Comparison of ENCODE assay signal across 8 mouse cellular contexts in the genomic region with DNA sequence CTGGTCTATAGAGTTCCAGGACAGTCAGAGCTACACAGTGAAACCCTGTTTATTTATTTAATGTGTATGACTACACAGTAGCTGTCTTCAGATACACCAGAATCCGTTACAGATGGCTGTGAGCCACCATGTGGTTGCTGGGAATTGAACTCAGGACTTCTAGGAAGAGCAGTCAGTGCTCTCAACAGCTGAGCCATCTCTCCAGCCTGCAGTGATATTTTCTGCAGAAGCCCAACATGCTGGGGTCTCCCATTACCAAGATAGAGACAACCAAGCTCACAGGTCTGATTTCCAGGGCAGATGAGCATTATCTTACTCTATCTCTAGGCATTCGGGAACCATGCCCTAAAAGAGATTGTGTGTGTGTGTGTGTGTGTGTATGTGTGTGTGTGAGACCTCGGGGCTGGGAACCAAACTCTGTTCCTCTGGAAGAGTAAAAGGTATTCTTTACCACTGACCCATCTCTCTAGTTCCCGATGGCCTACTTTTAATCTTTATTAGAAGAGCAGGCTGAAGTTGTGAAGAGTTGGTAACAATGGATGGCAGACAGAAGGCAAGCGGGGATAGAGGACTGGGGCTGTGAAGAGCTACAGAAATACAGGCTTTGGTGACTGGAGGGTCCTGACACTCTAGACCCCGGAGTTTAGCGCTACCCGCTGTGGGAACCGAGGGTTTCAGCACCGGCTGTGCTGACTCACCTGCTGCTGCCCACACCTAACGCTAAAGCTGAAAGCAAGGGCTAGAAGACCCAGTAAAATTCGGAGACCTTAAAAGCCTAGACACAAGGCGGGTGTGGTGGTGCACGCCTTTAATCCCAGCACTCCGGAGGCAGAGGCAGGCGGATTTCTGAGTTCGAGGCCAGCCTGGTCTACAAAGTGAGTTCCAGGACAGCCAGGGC. TPM values are rescaled to one million over a fixed set of nuclear protein-coding genes. Genes with fewer than 3 reads are reported as not detected.
DNase-seq lines count a peak whose midpoint lies in the region; ATAC-seq and TF ChIP-seq lines count a peak whose summit lies in the region.

No protein-coding gene starts in this region.

- TF ChIP-seq CTCF in kidney, adult 2 months (conservative IDR thresholded peaks at IDR 0.05; ENCODE audit: insufficient read depth, insufficient read length, low read depth, low read length), result no peak
- TF ChIP-seq CTCF in MEL (IDR thresholded peaks at IDR 0.05 in 2 of 3, conservative IDR thresholded peaks at IDR 0.05 in 1 of 3; ENCODE audit: control insufficient read depth in 1 of 3, insufficient read depth in 1 of 3, low read depth in 2 of 3, low read length in 3 of 3, poor library complexity in 1 of 3, severe bottlenecking in 1 of 3), result no peak

- ATAC-seq in neural tube, embryonic 15.5 days (ENCODE audit: low FRiP score), result no peak

- H3K79me2 ChIP-seq in MEL (ENCODE audit: control insufficient read depth, insufficient read depth, low read length, poor library complexity), result peaks cover 4% of the 10 kb centered on the region; the same call in 1 of the 2 replicates

- 35% methylated on average over 17 of the region's 17 CpGs for WGBS in kidney, adult 2 months
- 43% methylated on average over 17 of the region's 17 CpGs for WGBS in forebrain, embryonic 10.5 days
- 38% methylated on average over 17 of the region's 17 CpGs for WGBS in limb, embryonic 10.5 days
- 46% methylated on average over 17 of the region's 17 CpGs for WGBS in neural tube, embryonic 15.5 days

- TF ChIP-seq POLR2A in kidney, adult 2 months (IDR thresholded peaks at IDR 0.05; ENCODE audit: low read depth, low read length), result no peak
- peak in 1 of 2 experiments; percentile 76; a peak in 2 of 4 replicates for TF ChIP-seq POLR2A in MEL (IDR thresholded peaks at IDR 0.05; ENCODE audit: control insufficient read depth in 1 of 2, insufficient read depth in 1 of 2, low read depth in 1 of 2, low read length in 2 of 2, poor library complexity in 1 of 2)

- peak; percentile 7 for DNase-seq in kidney, adult 2 months
- no peak for DNase-seq in kidney, adult 18-20 months
- DNase-seq in MEL (ENCODE audit: low read depth, low spot score), result peak; percentile 74
- no peak for DNase-seq in forebrain, embryonic 10.5 days (ENCODE audit: extremely low spot score, low spot score)
- peak; percentile 44 for DNase-seq in limb, embryonic 10.5 days (ENCODE audit: low spot score)
- no peak for DNase-seq in adrenal gland, adult 2 months
- no peak for DNase-seq in gastrocnemius, postnatal 10 days

- TF ChIP-seq RAD21 in MEL (IDR thresholded peaks at IDR 0.05; ENCODE audit: low read depth, low read length), result no peak

- peaks cover 16% of the 10 kb centered on the region for H3K4me1 ChIP-seq in kidney, adult 2 months (ENCODE audit: control insufficient read depth, insufficient read depth, low read length)
- peaks cover 0 to 19% of the 10 kb centered on the region in 2 experiments; a peak in 3 of 4 replicates for H3K4me1 ChIP-seq in MEL (ENCODE audit: control insufficient read depth in 1 of 2, insufficient read depth in 2 of 2, low read length in 2 of 2)
- H3K4me1 ChIP-seq in forebrain, embryonic 10.5 days, result peaks cover 58% of the 10 kb centered on the region
- peaks cover 51% of the 10 kb centered on the region for H3K4me1 ChIP-seq in limb, embryonic 10.5 days
- peaks cover 50% of the 10 kb centered on the region for H3K4me1 ChIP-seq in neural tube, embryonic 15.5 days

- peak overlapping the region; percentile 100 for H3K27ac ChIP-seq in kidney, adult 2 months (ENCODE audit: insufficient read depth, low read depth, low read length)
- peak overlapping the region; percentile 88 for H3K27ac ChIP-seq in MEL (ENCODE audit: control insufficient read depth, low read depth, low read length)
- H3K27ac ChIP-seq in forebrain, embryonic 10.5 days, result peak overlapping the region; percentile 96
- peak overlapping the region; percentile 95 for H3K27ac ChIP-seq in limb, embryonic 10.5 days
- peak overlapping the region; percentile 97 for H3K27ac ChIP-seq in neural tube, embryonic 15.5 days (replicated peaks)

- no peaks in the 10 kb centered on the region for H3K36me3 ChIP-seq in kidney, adult 2 months (ENCODE audit: control insufficient read depth, insufficient read depth, low read length)
- H3K36me3 ChIP-seq in MEL (ENCODE audit: control insufficient read depth in 1 of 2, insufficient read depth in 2 of 2, low read length in 2 of 2), result peaks cover 0 to 17% of the 10 kb centered on the region in 2 experiments; a peak in 2 of 4 replicates
- peaks cover 35% of the 10 kb centered on the region for H3K36me3 ChIP-seq in forebrain, embryonic 10.5 days (replicated peaks)
- H3K36me3 ChIP-seq in limb, embryonic 10.5 days, result peaks cover 28% of the 10 kb centered on the region
- 0 out of 2 replicates have a peak, but pooled peaks cover 5% of the 10 kb centered on the region for H3K36me3 ChIP-seq in neural tube, embryonic 15.5 days

- no peak overlapping the region for H3K4me3 ChIP-seq in kidney, adult 2 months (ENCODE audit: insufficient read depth, low read depth, low read length)
- peak overlapping the region; percentile 46 to 56 for H3K4me3 ChIP-seq in MEL (ENCODE audit: control insufficient read depth in 1 of 2, insufficient read depth in 1 of 2, low read depth in 2 of 2, low read length in 2 of 2)
- H3K4me3 ChIP-seq in forebrain, embryonic 10.5 days, result peak overlapping the region; percentile 70
- H3K4me3 ChIP-seq in limb, embryonic 10.5 days, result peak overlapping the region; percentile 64
- H3K4me3 ChIP-seq in neural tube, embryonic 15.5 days (replicated peaks), result peak overlapping the region; percentile 62

- TF ChIP-seq EP300 in MEL (IDR thresholded peaks at IDR 0.05; ENCODE audit: low read depth in 1 of 2, low read length in 2 of 2), result no peak

- H3K4me2 ChIP-seq in neural tube, embryonic 15.5 days, result peak overlapping the region; percentile 81

- H3K27me3 ChIP-seq in kidney, adult 2 months (replicated peaks; ENCODE audit: control insufficient read depth, insufficient read depth, low read length), result no peaks in the 10 kb centered on the region
- H3K27me3 ChIP-seq in MEL (ENCODE audit: control insufficient read depth in 1 of 2, insufficient read depth in 2 of 2, low read length in 2 of 2), result no peaks in the 10 kb centered on the region
- H3K27me3 ChIP-seq in forebrain, embryonic 10.5 days (ENCODE audit: poor library complexity, severe bottlenecking), result no peaks in the 10 kb centered on the region
- H3K27me3 ChIP-seq in limb, embryonic 10.5 days (ENCODE audit: low read depth, poor library complexity, severe bottlenecking), result no peaks in the 10 kb centered on the region
- H3K27me3 ChIP-seq in neural tube, embryonic 15.5 days (replicated peaks), result no peaks in the 10 kb centered on the region

- no peaks in the 10 kb centered on the region for H3K9me3 ChIP-seq in MEL (replicated peaks; ENCODE audit: insufficient read depth, low read length)
- no peaks in the 10 kb centered on the region for H3K9me3 ChIP-seq in forebrain, embryonic 10.5 days
- H3K9me3 ChIP-seq in limb, embryonic 10.5 days (replicated peaks), result no peaks in the 10 kb centered on the region
- no peaks in the 10 kb centered on the region for H3K9me3 ChIP-seq in neural tube, embryonic 15.5 days (replicated peaks)

- peak overlapping the region; percentile 76 for H3K9ac ChIP-seq in MEL (ENCODE audit: control insufficient read depth, low read depth, low read length, poor library complexity, severe bottlenecking)
- H3K9ac ChIP-seq in neural tube, embryonic 15.5 days (replicated peaks), result peak overlapping the region; percentile 55

RNA-seq across cellular contexts. Expression of gene Brat1, which starts 1.1 kb away (rescaled TPM):
- polyA plus RNA-seq in kidney, adult 2 months (2012; rRNA removed), result 16.3 and 20.4 TPM in 2 replicates
- 11.6 and 13.7 TPM in 2 replicates for total RNA-seq in MEL (2012; rRNA removed)
- polyA plus RNA-seq in MEL (2012; ENCODE audit: insufficient read depth in 1 of 2, insufficient read length in 2 of 2, low read depth in 1 of 2, low replicate concordance in 2 of 2, missing spikeins in 1 of 2), result 10 to 100 TPM in 1 of 2 experiments, not detected in 1; 14.2 TPM
- polyA plus RNA-seq in forebrain, embryonic 10.5 days (2016; fragmentation: Nextera tagmentation; extraction: Ambion mirVana), result 21.5 and 23.6 TPM in 2 replicates
- 21.8 and 22.2 TPM in 2 replicates for polyA plus RNA-seq in limb, embryonic 10.5 days (2016; fragmentation: Nextera tagmentation; extraction: Ambion mirVana)
- 25.9 and 26.9 TPM in 2 replicates for polyA plus RNA-seq in neural tube, embryonic 15.5 days (2015; fragmentation: Nextera tagmentation; extraction: Ambion mirVana)
- 10 to 100 TPM; 16.9 to 18.8 TPM for total RNA-seq in adrenal gland, adult 2 months (2021)
- polyA plus RNA-seq in adrenal gland, adult 2 months (2012; rRNA removed), result 42.9 and 46.4 TPM in 2 replicates
- total RNA-seq in gastrocnemius, postnatal 10 days (2021), result 1 to 10 TPM; 8.9 to 9.4 TPM

RNA-seq across cellular contexts. Expression of gene Iqce, which starts 1.6 kb away (rescaled TPM):
- polyA plus RNA-seq in kidney, adult 2 months (2012; rRNA removed), result 23.1 and 27.2 TPM in 2 replicates
- 6.4 and 7.3 TPM in 2 replicates for total RNA-seq in MEL (2012; rRNA removed)
- 10 to 100 TPM in 1 of 2 experiments, not detected in 1; 21.2 TPM for polyA plus RNA-seq in MEL (2012; ENCODE audit: insufficient read depth in 1 of 2, insufficient read length in 2 of 2, low read depth in 1 of 2, low replicate concordance in 2 of 2, missing spikeins in 1 of 2)
- polyA plus RNA-seq in forebrain, embryonic 10.5 days (2016; fragmentation: Nextera tagmentation; extraction: Ambion mirVana), result 24.0 and 30.5 TPM in 2 replicates
- 24.2 and 24.9 TPM in 2 replicates for polyA plus RNA-seq in limb, embryonic 10.5 days (2016; fragmentation: Nextera tagmentation; extraction: Ambion mirVana)
- 25.5 and 26.2 TPM in 2 replicates for polyA plus RNA-seq in neural tube, embryonic 15.5 days (2015; fragmentation: Nextera tagmentation; extraction: Ambion mirVana)
- 10 to 100 TPM; 13.5 to 23.5 TPM for total RNA-seq in adrenal gland, adult 2 months (2021)
- polyA plus RNA-seq in adrenal gland, adult 2 months (2012; rRNA removed), result 19.3 and 19.6 TPM in 2 replicates
- total RNA-seq in gastrocnemius, postnatal 10 days (2021), result 1 to 10 TPM; 8.3 to 9.0 TPM

RNA-seq across cellular contexts. Expression of gene Amz1, which starts 20.2 kb away (rescaled TPM):
- polyA plus RNA-seq in kidney, adult 2 months (2012; rRNA removed), result 3.9 and 4.5 TPM in 2 replicates
- total RNA-seq in MEL (2012; rRNA removed), result 1.7 TPM in 2 replicates
- under 1 TPM in 1 of 2 experiments, not detected in 1; 0.68 TPM for polyA plus RNA-seq in MEL (2012; ENCODE audit: insufficient read depth in 1 of 2, insufficient read length in 2 of 2, low read depth in 1 of 2, low replicate concordance in 2 of 2, missing spikeins in 1 of 2)
- 0.63 and 0.66 TPM in 2 replicates for polyA plus RNA-seq in forebrain, embryonic 10.5 days (2016; fragmentation: Nextera tagmentation; extraction: Ambion mirVana)
- 0.88 and 1.1 TPM in 2 replicates for polyA plus RNA-seq in limb, embryonic 10.5 days (2016; fragmentation: Nextera tagmentation; extraction: Ambion mirVana)
- 3.5 and 3.8 TPM in 2 replicates for polyA plus RNA-seq in neural tube, embryonic 15.5 days (2015; fragmentation: Nextera tagmentation; extraction: Ambion mirVana)
- 1 to 10 TPM in 1 of 2 experiments, under 1 TPM in 1; 0.52 to 1.1 TPM for total RNA-seq in adrenal gland, adult 2 months (2021)
- 1.5 and 1.6 TPM in 2 replicates for polyA plus RNA-seq in adrenal gland, adult 2 months (2012; rRNA removed)
- total RNA-seq in gastrocnemius, postnatal 10 days (2021), result 1 to 10 TPM in 1 of 2 experiments, under 1 TPM in 1; 0.45 to 1.1 TPM

RNA-seq across cellular contexts. Expression of gene Ttyh3, which starts 54.9 kb away (rescaled TPM):
- 33.5 and 35.6 TPM in 2 replicates for polyA plus RNA-seq in kidney, adult 2 months (2012; rRNA removed)
- total RNA-seq in MEL (2012; rRNA removed), result 4.6 and 5.9 TPM in 2 replicates
- polyA plus RNA-seq in MEL (2012; ENCODE audit: insufficient read depth in 1 of 2, insufficient read length in 2 of 2, low read depth in 1 of 2, low replicate concordance in 2 of 2, missing spikeins in 1 of 2), result 10 to 100 TPM in 1 of 2 experiments, not detected in 1; 35.7 TPM
- 31.6 and 35.7 TPM in 2 replicates for polyA plus RNA-seq in forebrain, embryonic 10.5 days (2016; fragmentation: Nextera tagmentation; extraction: Ambion mirVana)
- 36.6 and 47.0 TPM in 2 replicates for polyA plus RNA-seq in limb, embryonic 10.5 days (2016; fragmentation: Nextera tagmentation; extraction: Ambion mirVana)
- 58.8 and 63.9 TPM in 2 replicates for polyA plus RNA-seq in neural tube, embryonic 15.5 days (2015; fragmentation: Nextera tagmentation; extraction: Ambion mirVana)
- total RNA-seq in adrenal gland, adult 2 months (2021), result 10 to 100 TPM; 48.6 to 95.9 TPM
- polyA plus RNA-seq in adrenal gland, adult 2 months (2012; rRNA removed), result 185 and 217 TPM in 2 replicates
- total RNA-seq in gastrocnemius, postnatal 10 days (2021), result 10 to 100 TPM; 33.4 to 42.5 TPM

Comparison
In these comparisons a context has a peak if more than half of its experiments do, and no peak if none do; other contexts are left out.
1. DNase-seq: peak in kidney, adult 2 months (single experiment), MEL (single experiment) and limb, embryonic 10.5 days (single experiment); none in kidney, adult 18-20 months (single experiment), forebrain, embryonic 10.5 days (single experiment), adrenal gland, adult 2 months (single experiment) and gastrocnemius, postnatal 10 days (single experiment).
2. Peak in every context shown above with its lines, with median percentiles within 50 percentile points of each other: H3K27ac ChIP-seq.